Mouse (Mus musculus): ENCODE results near the gene Tmem50b. TPM values are rescaled to one million over a fixed set of nuclear protein-coding genes. Genes with fewer than 3 reads are reported as not detected.

Tmem50b gene
- total RNA-seq, 1 experiment = 11.8 TPM

GRCm38 (mm10) chr16:91609501-91610245 is 12.1 kb upstream of the Tmem50b start:
- Histone ChIP-seq H3K36me3 (ENCODE audit: control insufficient read depth, insufficient read depth, low read length, poor library complexity, severe bottlenecking) (no peaks in the 10 kb centered on the region), H3K9ac (ENCODE audit: insufficient read depth, low read depth, low read length, poor library complexity, severe bottlenecking) (no peak overlapping the region), H3K4me1 (ENCODE audit: control insufficient read depth in 2 of 2, insufficient read depth in 2 of 2, low read length in 2 of 2, poor library complexity in 1 of 2) (no peaks in the 10 kb centered on the region), H3K9me3 (ENCODE audit: control insufficient read depth, insufficient read depth, low read depth, low read length) (no peaks in the 10 kb centered on the region), H3K27ac (ENCODE audit: insufficient read depth, low read depth, low read length, poor library complexity, severe bottlenecking) (no peak overlapping the region), H3K4me3 (ENCODE audit: insufficient read depth in 1 of 2, low read depth in 1 of 2, low read length in 2 of 2, poor library complexity in 1 of 2, severe bottlenecking in 1 of 2) (no peak overlapping the region)
- TF ChIP-seq MAFK (IDR thresholded peaks at IDR 0.05; ENCODE audit: insufficient read depth, low read depth, low read length) (no peak), ZNF384 (IDR thresholded peaks at IDR 0.05; ENCODE audit: low read depth, low read length) (no peak), HCFC1 (IDR thresholded peaks at IDR 0.05; ENCODE audit: borderline replicate concordance, insufficient read depth, low read length) (no peak), CHD2 (IDR thresholded peaks at IDR 0.05; ENCODE audit: low read depth, low read length) (no peak)
- no peak for DNase-seq (ENCODE audit: low read depth, low spot score)
- in situ Hi-C loops (cut with MboI; ENCODE audit: low sequenced_read_pairs in 2 of 2, unreplicated experiment in 2 of 2) = no loop called here

- Histone ChIP-seq H3K27ac (ENCODE audit: insufficient read depth, low read depth, low read length, poor library complexity, severe bottlenecking) (no peak overlapping the region), H3K36me3 (ENCODE audit: control insufficient read depth, insufficient read depth, low read length, poor library complexity, severe bottlenecking) (no peaks in the 10 kb centered on the region), H3K9ac (ENCODE audit: insufficient read depth, low read depth, low read length, poor library complexity, severe bottlenecking) (no peak overlapping the region), H3K4me3 (ENCODE audit: insufficient read depth in 1 of 2, low read depth in 1 of 2, low read length in 2 of 2, poor library complexity in 1 of 2, severe bottlenecking in 1 of 2) (no peak overlapping the region), H3K4me1 (ENCODE audit: control insufficient read depth in 2 of 2, insufficient read depth in 2 of 2, low read length in 2 of 2, poor library complexity in 1 of 2) (no peaks in the 10 kb centered on the region), H3K9me3 (ENCODE audit: control insufficient read depth, insufficient read depth, low read depth, low read length) (no peaks in the 10 kb centered on the region)
- in situ Hi-C loops (cut with MboI; ENCODE audit: low sequenced_read_pairs in 2 of 2, unreplicated experiment in 2 of 2) = no loop called here
- no peak for DNase-seq (ENCODE audit: low read depth, low spot score)
- no peak for TF ChIP-seq ZC3H11A (IDR thresholded peaks at IDR 0.05; ENCODE audit: borderline replicate concordance, low read depth, low read length)
- TF ChIP-seq MAFK (IDR thresholded peaks at IDR 0.05; ENCODE audit: insufficient read depth, low read depth, low read length) = no peak
- TF ChIP-seq ZNF384 (IDR thresholded peaks at IDR 0.05; ENCODE audit: low read depth, low read length) = no peak
- TF ChIP-seq CHD2 (IDR thresholded peaks at IDR 0.05; ENCODE audit: low read depth, low read length) = no peak
- no peak for TF ChIP-seq HCFC1 (IDR thresholded peaks at IDR 0.05; ENCODE audit: borderline replicate concordance, insufficient read depth, low read length)
Measured at GRCm38 (mm10) chr16:91606958-91607357, 9.4 kb upstream of the Tmem50b start.

GRCm38 (mm10) chr16:91605156-91605555 is 7.6 kb upstream of the Tmem50b start:
- in situ Hi-C loops (cut with MboI; ENCODE audit: low sequenced_read_pairs in 2 of 2, unreplicated experiment in 2 of 2) = no loop called here
- TF ChIP-seq MAFK (IDR thresholded peaks at IDR 0.05; ENCODE audit: insufficient read depth, low read depth, low read length) (no peak), HCFC1 (IDR thresholded peaks at IDR 0.05; ENCODE audit: borderline replicate concordance, insufficient read depth, low read length) (no peak), ZNF384 (IDR thresholded peaks at IDR 0.05; ENCODE audit: low read depth, low read length) (no peak), CHD2 (IDR thresholded peaks at IDR 0.05; ENCODE audit: low read depth, low read length) (no peak), ZC3H11A (IDR thresholded peaks at IDR 0.05; ENCODE audit: borderline replicate concordance, low read depth, low read length) (no peak)
- DNase-seq (ENCODE audit: low read depth, low spot score) = no peak
- H3K36me3 ChIP-seq (ENCODE audit: control insufficient read depth, insufficient read depth, low read length, poor library complexity, severe bottlenecking) = no peaks in the 10 kb centered on the region
- no peak overlapping the region for H3K4me3 ChIP-seq (ENCODE audit: insufficient read depth in 1 of 2, low read depth in 1 of 2, low read length in 2 of 2, poor library complexity in 1 of 2, severe bottlenecking in 1 of 2)
- H3K9me3 ChIP-seq (ENCODE audit: control insufficient read depth, insufficient read depth, low read depth, low read length) = no peaks in the 10 kb centered on the region
- H3K4me1 ChIP-seq (ENCODE audit: control insufficient read depth in 2 of 2, insufficient read depth in 2 of 2, low read length in 2 of 2, poor library complexity in 1 of 2) = no peaks in the 10 kb centered on the region
- no peak overlapping the region for H3K27ac ChIP-seq (ENCODE audit: insufficient read depth, low read depth, low read length, poor library complexity, severe bottlenecking)
- H3K9ac ChIP-seq (ENCODE audit: insufficient read depth, low read depth, low read length, poor library complexity, severe bottlenecking) = no peak overlapping the region

- Histone ChIP-seq H3K27ac (ENCODE audit: insufficient read depth, low read depth, low read length, poor library complexity, severe bottlenecking) (no peak overlapping the region), H3K4me3 (ENCODE audit: insufficient read depth in 1 of 2, low read depth in 1 of 2, low read length in 2 of 2, poor library complexity in 1 of 2, severe bottlenecking in 1 of 2) (no peak overlapping the region), H3K4me1 (ENCODE audit: control insufficient read depth in 2 of 2, insufficient read depth in 2 of 2, low read length in 2 of 2, poor library complexity in 1 of 2) (peaks cover 0 to 1% of the 10 kb centered on the region in 2 experiments; a peak in 1 of 4 replicates), H3K9ac (ENCODE audit: insufficient read depth, low read depth, low read length, poor library complexity, severe bottlenecking) (no peak overlapping the region), H3K36me3 (ENCODE audit: control insufficient read depth, insufficient read depth, low read length, poor library complexity, severe bottlenecking) (no peaks in the 10 kb centered on the region), H3K9me3 (ENCODE audit: control insufficient read depth, insufficient read depth, low read depth, low read length) (no peaks in the 10 kb centered on the region)
- no peak for DNase-seq (ENCODE audit: low read depth, low spot score)
- in situ Hi-C loops (cut with MboI; ENCODE audit: low sequenced_read_pairs in 2 of 2, unreplicated experiment in 2 of 2) = no loop called here
- no peak for TF ChIP-seq ZNF384 (IDR thresholded peaks at IDR 0.05; ENCODE audit: low read depth, low read length)
- TF ChIP-seq HCFC1 (IDR thresholded peaks at IDR 0.05; ENCODE audit: borderline replicate concordance, insufficient read depth, low read length) = no peak
- no peak for TF ChIP-seq CHD2 (IDR thresholded peaks at IDR 0.05; ENCODE audit: low read depth, low read length)
- no peak for TF ChIP-seq MAFK (IDR thresholded peaks at IDR 0.05; ENCODE audit: insufficient read depth, low read depth, low read length)
- no peak for TF ChIP-seq ZC3H11A (IDR thresholded peaks at IDR 0.05; ENCODE audit: borderline replicate concordance, low read depth, low read length)
Measured at GRCm38 (mm10) chr16:91601693-91602092, 4.1 kb upstream of the Tmem50b start.
